Mouse (Mus musculus) splenic B cell, adult 2 months (primary cell): ENCODE measurements at regions not wholly inside any gene's neighbourhood (a gene's known extent, or its start where the extent isn't known, plus 50 kb on each side); places are given as distances from the start of the nearest gene placed in this dataset.

ENCODE experiments used
- DNase-seq: peaks from one replicate; pipeline ENCODE4 v3.0.0-alpha.2; 2011; ENCODE audit warnings: low read depth, low spot score
- H3K27me3 ChIP-seq: 2 replicates; pipeline ENCODE4 v1.6.1; 2012; ENCODE audit warnings: mild to moderate bottlenecking, low read length, moderate library complexity, mixed read lengths; ENCODE audit not compliant: control insufficient read depth, poor library complexity, insufficient read depth, severe bottlenecking
- H3K36me3 ChIP-seq: 2 replicates; pipeline ENCODE4 v1.6.1; 2012; ENCODE audit warnings: mild to moderate bottlenecking, low read length, moderate library complexity, mixed read lengths; ENCODE audit not compliant: control insufficient read depth, poor library complexity, insufficient read depth, severe bottlenecking

DNA sequence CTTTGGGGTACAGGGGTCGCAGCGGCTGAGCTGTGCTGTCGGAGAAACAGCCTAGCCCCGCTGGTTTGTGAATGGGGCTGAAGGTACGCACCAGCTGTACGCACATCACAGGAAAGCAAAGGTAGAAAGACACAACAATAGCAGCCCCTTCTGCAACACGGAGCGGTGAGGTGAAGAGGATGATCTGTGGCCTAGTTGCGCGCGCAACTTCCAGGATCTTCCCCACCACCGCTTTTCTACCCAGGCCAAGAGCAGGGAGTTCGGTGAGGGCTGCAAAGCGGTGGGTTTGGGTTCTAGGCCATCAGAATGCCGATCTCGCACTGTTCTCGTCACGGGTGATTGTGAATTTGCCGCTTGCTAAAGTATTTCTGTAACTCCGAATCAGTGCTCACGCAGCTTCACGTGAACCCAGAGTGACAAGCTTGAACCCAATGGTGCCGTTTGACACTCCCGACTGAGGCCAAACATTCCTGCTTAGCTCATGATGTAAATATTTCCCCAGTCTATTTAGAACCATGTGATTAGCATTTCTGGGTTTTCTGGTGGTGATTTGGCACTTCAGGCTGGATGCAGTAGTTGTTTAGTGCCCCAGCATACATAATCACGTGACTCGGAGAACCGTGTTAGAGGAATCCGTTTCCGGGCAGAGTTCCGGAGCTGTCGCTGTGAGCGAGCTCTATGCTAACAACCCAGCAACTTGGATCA, 54.7 kb downstream of the Cryaa start:
- Histone ChIP-seq H3K27me3 (no peaks in the 10 kb centered on the region), H3K36me3 (no peaks in the 10 kb centered on the region)
- no peak for DNase-seq

DNA sequence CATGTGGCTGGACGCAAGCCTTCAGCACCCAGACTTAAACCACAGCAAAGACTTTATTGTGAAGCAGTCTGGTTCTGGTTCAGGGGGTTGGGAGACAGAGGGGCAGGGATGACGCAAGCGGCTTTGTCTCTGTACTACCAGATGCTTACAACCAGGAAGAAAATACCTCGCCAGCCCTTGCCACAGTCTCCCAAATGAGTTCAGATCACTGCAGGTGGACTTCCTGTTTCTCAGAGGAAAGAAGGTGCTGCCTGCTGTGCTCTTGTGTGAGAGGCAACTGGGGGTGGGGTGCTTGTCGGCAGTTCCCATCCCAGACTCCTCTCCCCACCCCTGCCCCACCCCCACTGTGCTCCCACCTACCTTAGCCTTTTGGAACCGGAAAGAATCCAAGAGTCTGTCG, 56.9 kb downstream of the Cryaa start:
- DNase-seq = peak; percentile 70
- Histone ChIP-seq H3K27me3 (no peaks in the 10 kb centered on the region), H3K36me3 (no peaks in the 10 kb centered on the region; the same call in 1 of the 2 replicates)

DNA sequence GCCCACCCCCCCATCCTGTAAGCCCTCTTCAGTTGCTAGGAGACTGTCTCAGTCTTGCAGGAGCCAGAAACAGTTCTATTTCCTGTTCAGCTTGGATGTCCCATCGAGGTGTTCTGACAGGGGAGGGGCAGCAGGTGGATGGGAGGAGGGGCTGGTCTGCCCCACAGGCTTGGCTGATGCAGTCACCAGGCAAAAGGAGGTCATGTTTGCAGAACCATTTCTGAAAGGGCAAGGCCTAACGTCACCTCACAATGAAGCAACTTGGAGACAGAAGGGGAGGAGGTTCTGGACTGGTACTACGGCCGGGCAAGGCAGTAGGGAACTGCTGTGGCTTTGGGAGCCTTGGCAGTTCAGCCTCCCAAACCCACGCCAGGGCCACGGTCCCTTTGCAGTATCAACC, 59.1 kb downstream of the Cryaa start:
- no peaks in the 10 kb centered on the region; the same call in 1 of the 2 replicates for H3K36me3 ChIP-seq
- DNase-seq = no peak
- no peaks in the 10 kb centered on the region for H3K27me3 ChIP-seq

DNA sequence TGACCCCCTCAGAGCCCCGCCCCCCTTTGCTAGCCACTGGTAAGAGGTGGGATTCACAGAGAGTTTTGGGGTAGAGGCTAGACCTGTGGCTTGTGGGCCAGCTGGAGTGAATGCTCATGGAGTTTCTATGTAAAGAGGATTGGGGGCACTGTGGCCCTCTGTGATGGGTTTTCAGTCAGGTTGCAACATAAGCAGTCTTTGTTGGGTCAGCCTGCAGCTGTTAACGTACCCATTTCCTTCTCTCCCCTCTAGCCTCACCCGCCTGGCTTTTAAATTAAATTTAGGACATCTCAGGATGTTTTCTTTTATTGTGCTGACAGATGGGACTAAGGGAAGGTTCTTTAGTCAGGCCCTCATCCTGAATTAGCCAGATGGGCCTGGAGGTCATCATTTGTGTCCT, 60.6 kb downstream of the Cryaa start:
- Histone ChIP-seq H3K36me3 (no peaks in the 10 kb centered on the region; the same call in 1 of the 2 replicates), H3K27me3 (no peaks in the 10 kb centered on the region)
- DNase-seq = no peak

DNA sequence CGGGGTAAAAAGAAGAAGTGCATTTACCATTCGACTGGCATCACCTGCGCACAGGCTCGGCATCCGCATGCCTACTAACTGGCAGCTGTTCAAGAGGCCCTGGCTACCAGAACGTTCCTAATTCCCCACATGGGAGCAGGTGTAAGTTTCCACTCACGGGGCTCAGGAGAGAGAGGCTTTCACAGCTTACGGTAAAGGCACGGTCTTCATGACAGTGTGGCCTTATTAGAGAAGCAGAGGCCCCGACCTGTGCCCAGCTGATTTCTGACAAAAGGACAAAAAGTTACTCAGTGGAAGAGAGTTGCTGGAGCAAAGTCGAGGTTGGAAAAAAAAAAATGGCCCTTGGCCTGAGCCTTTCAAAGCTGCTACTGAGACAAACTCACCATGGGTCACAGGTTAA, 62.0 kb downstream of the Cryaa start:
- no peaks in the 10 kb centered on the region for H3K27me3 ChIP-seq
- no peaks in the 10 kb centered on the region; the same call in 1 of the 2 replicates for H3K36me3 ChIP-seq
- peak; percentile 57 for DNase-seq

DNA sequence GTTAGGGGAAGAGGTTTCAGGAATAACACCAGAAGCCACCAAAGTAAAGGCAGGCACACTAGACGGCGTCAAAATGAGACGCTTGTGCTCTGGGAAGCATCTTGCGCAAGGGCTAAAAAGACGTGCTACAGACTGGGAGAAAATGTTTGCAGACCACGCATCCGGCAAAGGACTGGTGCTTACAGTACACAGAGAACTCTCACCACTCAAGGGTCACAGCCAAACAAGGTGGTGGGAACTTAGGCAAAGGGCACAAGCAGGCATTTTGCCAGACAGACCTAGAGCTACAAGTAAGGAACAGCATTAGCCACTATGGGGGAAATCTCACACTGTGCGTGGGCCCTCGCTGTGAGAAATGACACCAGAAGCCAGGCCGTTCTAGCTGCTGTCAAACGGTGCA, 62.5 kb downstream of the Cryaa start:
- Histone ChIP-seq H3K36me3 (no peaks in the 10 kb centered on the region; the same call in 1 of the 2 replicates), H3K27me3 (no peaks in the 10 kb centered on the region)
- DNase-seq = no peak

DNA sequence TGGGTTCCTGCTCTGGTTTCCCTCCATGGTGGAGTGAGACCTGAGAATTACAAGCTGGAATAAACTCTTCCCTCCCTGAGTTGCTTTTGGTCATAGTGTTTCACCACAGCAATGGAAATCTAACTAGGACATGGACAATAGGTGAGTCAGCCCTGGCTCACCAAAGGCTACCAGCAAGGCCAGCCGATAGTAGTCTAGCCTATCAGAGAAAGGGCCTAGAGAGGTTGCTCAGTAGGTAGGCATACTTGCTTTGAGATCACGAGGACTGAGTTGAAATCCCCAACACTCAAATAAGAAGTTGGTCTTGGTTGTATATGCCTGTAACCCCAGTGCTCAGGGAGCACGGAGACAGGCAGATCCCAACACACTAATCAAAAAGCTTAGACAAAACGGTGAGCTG, 66.0 kb downstream of the Cryaa start:
- Histone ChIP-seq H3K27me3 (no peaks in the 10 kb centered on the region), H3K36me3 (no peaks in the 10 kb centered on the region; the same call in 1 of the 2 replicates)
- no peak for DNase-seq

DNA sequence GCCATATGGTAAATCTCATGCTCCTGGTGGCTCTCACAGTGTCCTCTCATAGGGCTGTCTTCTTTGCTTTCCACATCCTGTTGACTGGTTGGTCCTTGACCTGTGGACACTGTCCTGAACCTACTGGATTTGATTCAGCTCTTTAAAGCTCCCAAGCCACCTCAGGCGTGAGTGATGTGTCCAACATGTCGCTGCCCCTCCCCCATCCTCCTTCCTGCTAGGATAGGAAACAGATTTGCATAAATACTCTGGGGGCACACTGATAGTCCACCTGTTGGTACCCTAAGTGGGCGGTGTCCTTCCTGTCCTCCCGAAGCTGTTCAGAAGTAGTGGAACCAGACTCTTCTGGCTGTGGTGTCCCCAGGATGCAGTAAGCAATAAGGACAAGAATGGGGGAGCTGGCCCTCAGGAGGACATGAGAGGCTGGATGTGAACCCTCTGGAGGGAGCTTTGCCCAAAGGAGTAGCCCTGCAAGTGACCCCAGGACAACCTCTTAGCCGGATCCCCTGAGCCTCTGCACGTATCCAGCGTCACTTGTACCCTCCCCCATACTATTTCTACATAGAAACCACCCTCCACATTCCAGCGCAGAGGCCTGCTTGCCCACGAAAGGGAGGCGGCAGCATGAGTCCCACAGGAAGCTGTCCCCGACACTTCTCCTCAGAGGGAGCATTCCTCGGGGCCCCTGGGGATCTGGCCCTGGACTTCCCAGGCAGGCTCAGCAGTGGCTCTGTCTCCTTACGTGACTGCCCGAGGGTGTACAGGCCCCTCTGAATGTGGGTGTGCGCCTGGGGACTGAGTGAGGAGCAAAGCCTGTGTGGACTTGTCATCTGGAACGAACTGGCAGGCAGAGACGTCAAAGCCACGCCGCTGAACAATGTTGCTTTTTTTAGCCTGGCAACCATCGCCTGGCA, 68.8 kb downstream of the Cryaa start:
- DNase-seq = peak; percentile 82
- no peaks in the 10 kb centered on the region for H3K36me3 ChIP-seq
- no peaks in the 10 kb centered on the region for H3K27me3 ChIP-seq

DNA sequence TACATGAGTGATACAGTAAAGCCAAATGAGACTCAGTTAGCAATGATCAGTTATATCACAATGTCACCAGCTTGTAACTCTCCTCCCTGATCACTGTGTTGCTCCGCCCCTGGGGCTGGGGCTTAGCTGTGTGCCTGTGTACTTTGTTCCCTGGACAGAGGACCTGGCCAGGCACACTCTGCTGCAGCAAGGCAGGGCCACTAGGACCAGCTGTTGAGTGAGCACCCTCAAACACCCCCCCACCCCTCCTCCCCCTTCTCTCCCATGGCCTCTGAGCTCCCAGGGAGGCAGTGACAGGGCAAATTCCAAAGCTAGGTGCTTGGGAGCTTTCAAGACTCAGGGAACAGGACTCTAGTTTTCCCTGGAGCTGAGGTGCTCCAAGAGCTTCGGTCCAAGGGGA, 70.0 kb downstream of the Cryaa start:
- no peak for DNase-seq
- H3K27me3 ChIP-seq = no peaks in the 10 kb centered on the region
- H3K36me3 ChIP-seq = no peaks in the 10 kb centered on the region

DNA sequence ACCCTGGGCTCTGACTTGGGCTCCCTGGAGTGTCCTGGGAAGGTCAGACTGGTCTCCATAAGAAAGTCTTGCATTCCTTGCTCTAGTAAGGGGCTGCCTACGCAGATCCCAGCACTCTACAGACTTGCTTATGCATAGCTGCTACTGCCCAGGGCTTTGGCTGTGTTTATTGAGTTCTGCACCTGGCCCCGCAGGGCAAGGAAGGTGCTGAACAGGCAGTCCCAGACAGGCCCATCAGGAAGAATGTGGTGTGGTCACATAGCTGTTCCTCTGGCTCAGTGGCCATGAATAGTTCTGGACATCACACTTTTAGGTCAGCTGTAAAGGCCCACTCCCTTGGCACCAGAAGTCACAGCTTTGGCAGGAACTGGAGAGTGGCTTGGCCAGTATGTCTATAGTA, 70.6 kb downstream of the Cryaa start:
- no peaks in the 10 kb centered on the region for H3K27me3 ChIP-seq
- no peak for DNase-seq
- no peaks in the 10 kb centered on the region for H3K36me3 ChIP-seq

DNA sequence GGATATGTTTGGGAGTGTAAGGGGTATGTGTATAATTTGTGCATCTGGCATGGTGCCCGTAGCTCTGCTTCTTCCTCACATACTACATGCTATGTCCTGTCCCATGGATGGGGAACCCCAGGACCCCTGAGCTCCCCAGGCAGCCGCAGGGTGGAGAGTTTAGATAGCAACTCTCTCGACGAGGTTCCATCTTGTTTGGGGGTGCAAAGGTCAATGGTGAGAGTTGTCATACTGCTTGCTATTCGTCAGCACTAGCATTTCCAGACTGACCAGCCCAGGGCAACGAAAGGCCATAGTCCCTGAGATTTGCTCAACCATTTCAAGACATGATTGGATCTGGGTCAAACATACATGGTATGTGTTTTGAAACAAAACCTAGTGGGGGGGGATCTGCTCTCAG, 71.4 kb downstream of the Cryaa start:
- DNase-seq = no peak
- Histone ChIP-seq H3K27me3 (no peaks in the 10 kb centered on the region), H3K36me3 (no peaks in the 10 kb centered on the region)

DNA sequence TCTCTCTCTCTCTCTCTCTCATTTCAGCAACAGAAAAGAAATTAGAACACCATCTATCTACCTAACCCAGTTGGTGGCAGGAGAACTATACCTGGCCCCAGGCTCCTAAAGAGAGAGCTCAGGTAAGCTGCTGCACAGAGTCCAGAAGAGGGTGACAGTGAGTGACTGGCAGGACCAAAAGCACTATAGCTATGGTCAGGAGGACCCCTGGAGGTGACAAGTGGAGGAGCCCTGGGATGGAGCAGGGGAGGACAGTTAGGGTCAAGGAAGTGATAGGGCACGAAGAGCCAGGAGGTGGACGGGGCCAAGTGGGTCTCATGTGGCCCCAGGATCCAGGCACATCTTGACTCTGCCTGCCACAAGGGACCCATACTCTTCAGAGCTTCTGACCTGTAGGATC, 73.7 kb downstream of the Cryaa start:
- Histone ChIP-seq H3K27me3 (no peaks in the 10 kb centered on the region), H3K36me3 (no peaks in the 10 kb centered on the region)
- peak; percentile 79 for DNase-seq

DNA sequence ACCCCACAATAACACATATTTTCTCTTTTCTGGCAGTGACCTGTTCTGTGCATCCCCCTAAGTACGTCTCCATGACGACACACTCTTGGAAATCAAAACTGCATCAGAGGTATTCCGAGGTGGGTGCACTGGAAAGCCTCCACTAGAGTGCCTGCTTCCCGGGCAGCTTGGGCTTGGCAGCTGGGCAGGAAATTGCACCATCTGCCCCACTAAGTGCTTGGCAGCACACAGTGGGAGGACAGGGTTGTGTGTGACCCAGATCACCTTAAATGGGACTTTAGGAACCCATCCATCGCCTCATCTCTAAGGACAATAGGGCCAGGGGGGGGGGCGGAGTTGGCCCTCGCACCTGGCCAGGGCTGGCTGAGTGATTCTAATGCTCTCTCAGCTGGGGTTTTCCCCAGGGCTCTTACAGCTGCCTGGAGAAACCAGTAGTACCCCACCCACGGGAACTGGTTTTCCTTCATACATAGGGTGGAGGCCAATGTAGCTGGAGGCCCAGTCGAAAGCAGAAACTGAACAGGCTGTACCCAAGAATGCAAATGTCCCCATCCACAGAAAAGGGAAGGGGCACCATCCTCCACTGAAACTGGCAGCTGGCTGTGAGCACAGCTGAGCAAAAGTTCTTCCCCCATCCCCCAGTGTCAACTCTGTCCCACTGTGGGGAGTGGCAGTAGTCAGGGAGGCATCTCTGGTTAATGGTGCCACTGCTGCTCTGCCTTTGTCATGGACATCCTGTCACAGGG, 75.7 kb downstream of the Cryaa start:
- DNase-seq = peak; percentile 86
- no peaks in the 10 kb centered on the region for H3K27me3 ChIP-seq

DNA sequence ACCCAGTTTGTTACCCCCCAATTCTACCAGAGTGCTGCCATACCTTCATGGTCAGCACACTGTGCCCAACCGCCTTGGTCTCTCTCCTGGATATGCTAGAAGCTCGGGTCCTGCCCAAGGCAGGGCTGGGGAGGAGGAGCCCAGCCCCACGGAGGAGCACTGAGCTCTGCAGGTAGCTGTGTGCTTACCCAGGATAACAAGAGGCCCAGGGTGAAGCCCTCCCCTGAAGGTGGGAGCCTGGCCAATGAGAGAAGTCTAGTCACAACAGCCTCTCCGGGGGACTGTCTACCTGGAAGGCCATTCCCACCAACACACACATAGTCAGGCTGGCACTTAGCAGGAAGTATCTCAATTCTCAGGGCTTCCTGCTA, 76.2 kb downstream of the Cryaa start:
- no peak for DNase-seq
- Histone ChIP-seq H3K36me3 (no peaks in the 10 kb centered on the region), H3K27me3 (no peaks in the 10 kb centered on the region)

More for the DNA sequence above, 75.7 kb downstream of the Cryaa start:
- H3K36me3 ChIP-seq = no peaks in the 10 kb centered on the region

DNA sequence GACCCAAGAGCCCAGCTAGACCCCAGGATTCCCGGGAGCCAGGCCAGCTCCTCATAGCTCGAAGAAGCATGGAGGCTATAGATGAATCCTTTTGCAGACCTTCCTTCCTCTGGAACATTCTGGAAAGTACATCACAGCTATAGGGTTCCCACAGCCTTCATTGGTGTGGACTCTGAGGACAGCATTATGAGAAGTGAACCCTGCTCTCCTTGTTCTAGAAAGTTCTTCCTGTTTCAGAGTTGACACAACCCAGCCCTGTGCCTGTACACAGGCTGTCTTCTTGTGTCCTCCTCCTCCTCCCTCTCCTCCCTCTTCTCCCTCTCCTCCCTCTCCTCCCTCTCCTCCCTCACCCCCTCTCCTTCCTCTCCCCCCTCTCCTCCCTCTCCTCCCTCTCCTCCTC, 82.9 kb downstream of the Cryaa start:
- Histone ChIP-seq H3K36me3 (no peaks in the 10 kb centered on the region), H3K27me3 (no peaks in the 10 kb centered on the region)
- DNase-seq = peak; percentile 54
